Mouse (Mus musculus) lung, postnatal 14 days (tissue): ENCODE results near the gene 4921524J17Rik.

Experiments
- DNase-seq: peaks from one replicate; pipeline ENCODE4 v3.0.0; 2021

Gene 4921524J17Rik

GRCm38 (mm10) chr8:85435736-85436135 is 3.1 kb upstream of the 4921524J17Rik start:
- DNase-seq: no peak

GRCm38 (mm10) chr8:85434817-85435216 is 2.2 kb upstream of the 4921524J17Rik start:
- no peak for DNase-seq

- DNase-seq: no peak
These were observed 372 bp upstream of the 4921524J17Rik start for GRCm38 (mm10) chr8:85433017-85433393.

- DNase-seq: no peak
These were observed 1.1 kb downstream of the 4921524J17Rik start for GRCm38 (mm10) chr8:85431281-85432167.

- DNase-seq: peak; percentile 26
These were observed 1.8 kb downstream of the 4921524J17Rik start for GRCm38 (mm10) chr8:85430801-85431200.

GRCm38 (mm10) chr8:85429219-85429618 is 3.4 kb downstream of the 4921524J17Rik start:
- no peak for DNase-seq

GRCm38 (mm10) chr8:85427026-85427425 is 5.6 kb downstream of the 4921524J17Rik start:
- DNase-seq: no peak

- DNase-seq: no peak
These were observed 11.3 kb downstream of the 4921524J17Rik start for GRCm38 (mm10) chr8:85421329-85421728.

GRCm38 (mm10) chr8:85408526-85408925 is 24.1 kb downstream of the 4921524J17Rik start:
- no peak for DNase-seq

GRCm38 (mm10) chr8:85408053-85408505 is 24.6 kb downstream of the 4921524J17Rik start:
- DNase-seq: peak; percentile 54

- no peak for DNase-seq
These were observed 26.7 kb downstream of the 4921524J17Rik start for GRCm38 (mm10) chr8:85405961-85406360.

- no peak for DNase-seq
These were observed 27.2 kb downstream of the 4921524J17Rik start for GRCm38 (mm10) chr8:85405418-85405817.

GRCm38 (mm10) chr8:85398548-85398947 is 34.1 kb downstream of the 4921524J17Rik start:
- no peak for DNase-seq

- DNase-seq: peak; percentile 74
These were observed 35.1 kb downstream of the 4921524J17Rik start for GRCm38 (mm10) chr8:85397508-85397907.

- no peak for DNase-seq
These were observed 36.1 kb downstream of the 4921524J17Rik start for GRCm38 (mm10) chr8:85396432-85397079.

- DNase-seq: no peak
These were observed 36.8 kb downstream of the 4921524J17Rik start for GRCm38 (mm10) chr8:85395681-85396431.

GRCm38 (mm10) chr8:85395017-85395416 is 37.6 kb downstream of the 4921524J17Rik start:
- DNase-seq: no peak

- DNase-seq: no peak
These were observed 39.4 kb downstream of the 4921524J17Rik start for GRCm38 (mm10) chr8:85393199-85393598.

- no peak for DNase-seq
These were observed 41.2 kb downstream of the 4921524J17Rik start for GRCm38 (mm10) chr8:85391438-85391837.

- DNase-seq: no peak
These were observed 46.4 kb downstream of the 4921524J17Rik start, which contains the start of gene Mylk3 for GRCm38 (mm10) chr8:85386205-85386604. TSS of gene Mylk3 (minus strand) at chr8:85386345.

- no peak for DNase-seq
These were observed 50.7 kb downstream of the 4921524J17Rik start for GRCm38 (mm10) chr8:85381926-85382325.

- peak; percentile 40 for DNase-seq
These were observed 51.8 kb downstream of the 4921524J17Rik start for GRCm38 (mm10) chr8:85380824-85381209.
